Mouse (Mus musculus): ENCODE measurements around the gene Apoc1. TPM values are rescaled to one million over a fixed set of nuclear protein-coding genes. Genes with fewer than 3 reads are reported as not detected.

Gene Apoc1
- 7.3 TPM in 1 of 2 replicates, not detected in the other for total RNA-seq (2017)

DNA sequence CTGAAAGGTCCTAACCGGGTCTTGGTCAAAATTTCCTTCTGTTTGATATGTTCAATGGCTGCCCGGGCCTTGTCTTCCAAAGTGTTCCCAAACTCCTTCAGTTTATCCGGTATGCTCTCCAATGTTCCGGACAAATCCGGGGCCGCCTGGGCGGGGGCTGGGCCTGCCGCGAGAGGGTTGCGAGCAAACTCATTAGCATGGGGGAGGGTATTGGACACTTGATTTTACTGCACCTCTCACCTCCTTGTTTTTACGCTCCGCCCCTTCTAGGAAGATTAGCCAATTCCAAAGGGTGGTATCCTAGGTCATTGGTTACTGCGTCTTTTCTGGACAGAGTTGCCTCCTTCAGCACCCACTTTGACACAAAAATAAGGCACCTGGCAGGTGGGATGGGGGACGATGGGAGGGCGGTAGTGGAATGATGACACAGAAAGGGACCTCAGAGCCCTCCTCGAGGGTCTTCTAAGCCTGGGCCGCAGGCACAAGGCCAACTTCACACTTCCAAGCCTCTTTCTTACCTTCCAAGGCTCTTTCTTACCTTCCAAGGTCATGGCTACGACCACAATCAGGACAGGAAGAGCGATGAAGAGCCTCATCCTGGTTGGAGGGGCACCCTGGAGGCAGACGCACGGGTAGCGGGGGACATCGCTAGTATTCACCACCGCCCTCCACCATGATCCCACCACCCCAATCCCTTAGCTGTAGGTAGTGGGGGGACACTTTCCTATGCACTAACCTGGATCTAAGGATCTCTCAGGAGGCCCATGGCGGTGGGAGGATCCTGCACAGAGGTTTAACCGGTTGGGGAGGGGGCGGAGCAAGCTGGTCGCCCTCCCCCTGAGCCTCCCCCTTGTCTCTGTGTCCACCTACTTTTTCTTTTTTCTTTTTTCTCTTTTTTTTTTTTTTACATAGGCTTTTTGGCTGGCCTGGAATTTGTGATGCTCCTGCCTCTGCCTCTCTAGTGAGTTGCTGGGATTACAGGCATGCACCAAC, at the start of gene Apoc1:
Gene Apoc1, minus strand, starts transcription at position 788 of the 993 bp plus-strand sequence.
- ATAC-seq (replicated peaks; ENCODE audit: low read depth, poor library complexity, severe bottlenecking) = no peak

DNA sequence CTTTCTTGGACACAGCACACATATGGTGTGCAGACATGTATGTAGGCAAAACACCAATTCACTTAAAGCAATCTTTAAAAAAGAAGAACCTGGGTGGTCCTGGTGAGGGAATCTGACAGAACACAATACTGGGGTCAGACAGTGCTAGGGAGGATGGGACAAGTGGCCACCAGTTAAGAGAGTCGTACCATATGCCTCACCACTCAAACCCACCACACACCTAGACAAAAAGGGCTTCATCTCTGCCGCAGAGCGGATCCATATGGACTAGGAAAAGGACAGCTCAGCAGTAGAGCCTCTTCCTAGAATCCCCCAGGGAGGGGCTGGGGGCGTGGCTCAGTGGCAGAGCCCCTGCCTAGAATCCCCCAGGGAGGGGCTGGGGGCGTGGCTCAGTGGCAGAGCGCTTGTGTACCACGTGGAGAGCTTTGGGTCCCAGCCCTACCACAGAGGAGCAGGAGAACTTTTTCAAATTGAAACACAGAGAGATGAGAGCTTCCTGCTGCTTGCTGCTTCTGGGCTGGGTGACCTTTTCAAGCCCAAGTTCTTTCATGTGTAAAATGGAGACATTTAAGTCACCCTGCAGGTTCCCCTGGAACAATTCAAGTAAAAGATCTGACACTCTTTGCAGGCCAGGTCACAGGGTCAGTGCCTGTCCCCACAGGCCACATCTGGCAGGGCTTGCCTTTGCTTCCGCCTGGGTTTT, 49.0 kb upstream of the Apoc1 start:
- no peak for ATAC-seq (replicated peaks; ENCODE audit: low read depth, poor library complexity, severe bottlenecking)

DNA sequence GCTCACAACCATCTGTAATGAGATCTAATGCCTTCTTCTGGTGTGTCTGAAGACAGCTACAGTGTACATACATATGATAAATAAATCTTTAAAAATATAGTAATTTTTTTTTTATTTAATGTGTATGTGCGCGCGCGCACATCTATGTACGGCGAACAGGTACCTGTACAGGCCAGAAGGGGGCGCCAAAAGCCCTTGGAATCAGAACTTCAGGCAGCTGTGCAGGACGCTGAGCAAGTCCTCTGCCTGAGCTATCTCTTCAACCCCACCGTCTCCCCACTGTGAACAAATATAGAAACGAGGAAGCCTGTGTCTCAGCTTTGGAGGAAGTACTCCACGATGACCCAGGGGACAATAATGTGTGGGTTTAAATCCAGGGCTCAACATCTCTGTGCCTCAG, 47.8 kb upstream of the Apoc1 start:
- ATAC-seq (replicated peaks; ENCODE audit: low read depth, poor library complexity, severe bottlenecking) = no peak

DNA sequence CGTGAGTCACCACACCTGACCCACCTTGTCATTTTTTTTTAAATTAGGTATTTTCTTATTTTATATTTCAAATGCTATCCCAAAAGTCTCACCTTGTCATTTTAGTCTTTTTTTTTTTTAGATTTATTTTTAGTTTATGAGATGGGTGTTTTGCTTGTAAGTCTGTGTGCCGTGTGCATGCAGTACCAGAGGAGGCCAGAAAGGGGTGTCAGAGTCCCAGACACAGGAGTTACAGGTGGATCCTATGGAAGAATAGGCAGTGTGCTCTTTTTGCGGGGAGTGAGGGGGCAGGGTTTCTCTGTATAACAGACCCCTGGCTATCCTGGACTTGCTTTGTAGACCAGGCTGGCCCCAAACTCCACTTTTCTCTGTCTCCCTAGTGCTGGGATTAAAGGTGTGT, 46.3 kb upstream of the Apoc1 start:
- ATAC-seq (replicated peaks; ENCODE audit: low read depth, poor library complexity, severe bottlenecking) = no peak

GRCm38 (mm10) chr7:19736389-19737057, 44.1 kb upstream of the Apoc1 start:
- peak; percentile 94 for ATAC-seq (replicated peaks; ENCODE audit: low read depth, poor library complexity, severe bottlenecking)

GRCm38 (mm10) chr7:19734178-19734666, 41.8 kb upstream of the Apoc1 start:
- no peak for ATAC-seq (replicated peaks; ENCODE audit: low read depth, poor library complexity, severe bottlenecking)

DNA sequence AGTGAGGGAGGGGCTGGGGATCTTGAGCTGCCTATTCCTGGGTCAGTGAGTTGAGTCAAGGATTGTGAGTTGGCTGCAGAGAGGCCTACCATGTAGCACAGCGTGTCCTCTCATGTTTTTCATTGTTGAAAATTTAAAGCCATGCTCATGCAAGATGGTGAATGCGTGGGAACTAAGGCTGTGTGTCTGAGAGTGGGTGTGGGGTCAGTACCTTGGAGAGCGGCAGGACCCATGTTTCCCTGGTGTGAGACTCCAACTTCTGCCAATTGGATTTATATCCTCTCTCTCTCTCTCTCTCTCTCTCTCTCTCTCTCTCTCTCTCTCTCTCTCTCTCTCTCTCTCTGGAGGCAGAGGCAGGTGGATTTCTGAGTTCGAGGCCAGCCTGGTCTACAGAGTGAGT, 34.1 kb upstream of the Apoc1 start:
- no peak; the same call in 1 of the 2 replicates for ATAC-seq (replicated peaks; ENCODE audit: low read depth, poor library complexity, severe bottlenecking)

DNA sequence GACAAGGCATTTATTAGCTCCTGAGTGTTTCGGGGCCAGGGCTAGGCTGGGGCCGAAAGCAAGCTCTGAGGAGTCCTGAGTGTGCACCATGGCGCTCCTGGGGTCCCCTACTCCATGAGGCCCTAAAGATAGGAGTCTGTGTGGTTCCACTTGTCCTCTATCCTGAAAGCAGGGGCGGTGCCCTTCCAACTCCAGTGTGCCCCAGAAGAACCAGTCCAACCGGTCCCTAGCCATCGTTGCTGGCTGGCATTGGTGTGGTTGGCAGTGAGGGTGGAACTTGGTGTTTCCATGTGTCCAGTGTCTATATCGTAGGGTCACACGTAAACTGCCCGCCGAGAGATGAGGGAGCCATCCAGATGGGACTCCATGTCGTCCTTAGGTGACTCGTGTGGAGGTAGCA, 31.7 kb upstream of the Apoc1 start:
- no peak for ATAC-seq (replicated peaks; ENCODE audit: low read depth, poor library complexity, severe bottlenecking)

DNA sequence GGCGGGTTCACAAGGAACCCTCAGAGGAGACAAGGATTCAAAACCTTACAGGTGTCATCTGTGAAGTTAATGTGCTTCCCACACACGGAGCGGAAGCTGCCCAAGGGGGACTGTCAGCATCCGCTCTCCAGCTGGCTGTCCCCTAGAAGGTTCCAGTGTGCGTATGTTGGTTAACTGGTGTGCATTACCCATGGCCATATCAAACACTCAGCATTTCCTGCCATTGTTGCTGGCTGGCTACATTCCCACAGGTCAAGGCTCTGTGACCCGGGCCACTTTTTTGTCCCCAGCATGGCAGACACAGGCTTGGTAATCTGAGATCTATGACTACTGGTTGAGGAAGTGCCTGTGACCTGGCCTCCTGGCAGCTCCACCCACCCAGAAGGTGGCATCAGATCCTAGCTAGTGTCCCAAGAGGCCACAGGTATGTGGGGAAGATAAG, 30.3 kb upstream of the Apoc1 start:
- 0 out of 2 replicates have a peak, but pooled peaks have one; percentile 11 for ATAC-seq (replicated peaks; ENCODE audit: low read depth, poor library complexity, severe bottlenecking)

- no peak for ATAC-seq (replicated peaks; ENCODE audit: low read depth, poor library complexity, severe bottlenecking)
Observed at GRCm38 (mm10) chr7:19719200-19719599, 26.7 kb upstream of the Apoc1 start.

- no peak for ATAC-seq (replicated peaks; ENCODE audit: low read depth, poor library complexity, severe bottlenecking)
Observed at GRCm38 (mm10) chr7:19718297-19718952, 26.0 kb upstream of the Apoc1 start.

DNA sequence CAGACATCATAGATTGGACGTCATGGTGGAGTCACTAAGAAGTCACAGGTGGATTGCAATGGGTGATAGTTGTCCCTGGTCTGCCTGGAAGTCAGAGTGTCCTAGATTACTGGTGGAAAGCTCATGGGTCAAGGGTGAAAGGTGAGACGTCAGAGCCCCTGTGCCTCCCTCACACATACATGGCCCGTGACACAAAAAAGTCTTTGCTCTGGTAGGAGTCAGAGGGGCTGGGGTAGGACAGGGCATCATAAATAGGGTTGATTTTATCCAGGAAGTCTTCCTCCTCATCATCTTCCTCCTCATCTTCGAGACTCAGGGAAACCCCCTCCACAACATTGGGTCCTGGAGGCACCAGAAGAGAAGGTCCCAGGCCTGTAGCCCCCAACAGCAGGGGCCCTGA, 24.9 kb upstream of the Apoc1 start:
- ATAC-seq (replicated peaks; ENCODE audit: low read depth, poor library complexity, severe bottlenecking) = no peak

GRCm38 (mm10) chr7:19716822-19717221, 24.4 kb upstream of the Apoc1 start:
- ATAC-seq (replicated peaks; ENCODE audit: low read depth, poor library complexity, severe bottlenecking) = no peak

DNA sequence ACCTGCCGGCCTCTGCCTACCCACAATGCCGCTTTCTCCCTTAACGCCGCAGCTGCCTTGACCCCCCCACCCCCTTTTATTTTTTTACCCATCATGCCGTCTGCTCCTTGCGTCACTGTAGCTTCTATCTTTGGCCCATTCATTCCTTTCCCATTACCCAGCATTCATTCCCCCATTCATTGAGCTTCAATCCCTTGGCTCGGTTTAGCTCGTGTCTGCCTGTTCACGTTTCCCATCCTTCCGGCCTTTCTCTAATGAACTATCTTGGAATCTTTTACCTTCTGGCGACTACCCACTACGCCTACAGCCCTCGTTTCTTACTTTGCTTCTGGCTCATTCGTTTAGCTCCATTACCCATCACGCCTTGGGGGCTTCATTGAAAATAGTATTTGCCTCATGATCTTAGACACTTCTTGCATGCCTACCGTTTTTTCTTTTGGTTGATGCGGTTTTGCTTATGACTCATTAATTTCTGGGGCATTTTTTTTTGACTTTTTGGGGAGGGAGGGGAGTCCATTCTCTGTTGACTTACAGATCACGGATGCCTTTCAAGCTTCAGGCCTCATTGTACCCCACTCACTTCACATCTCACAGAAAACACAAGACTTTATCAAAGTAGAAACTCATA, 23.7 kb upstream of the Apoc1 start:
- no peak for ATAC-seq (replicated peaks; ENCODE audit: low read depth, poor library complexity, severe bottlenecking)

- ATAC-seq (replicated peaks; ENCODE audit: low read depth, poor library complexity, severe bottlenecking) = peak; percentile 89
Observed at GRCm38 (mm10) chr7:19715239-19716054, 23.0 kb upstream of the Apoc1 start, which contains the start of gene Tomm40. Tomm40 (minus strand) TSS chr7:19715438.

DNA sequence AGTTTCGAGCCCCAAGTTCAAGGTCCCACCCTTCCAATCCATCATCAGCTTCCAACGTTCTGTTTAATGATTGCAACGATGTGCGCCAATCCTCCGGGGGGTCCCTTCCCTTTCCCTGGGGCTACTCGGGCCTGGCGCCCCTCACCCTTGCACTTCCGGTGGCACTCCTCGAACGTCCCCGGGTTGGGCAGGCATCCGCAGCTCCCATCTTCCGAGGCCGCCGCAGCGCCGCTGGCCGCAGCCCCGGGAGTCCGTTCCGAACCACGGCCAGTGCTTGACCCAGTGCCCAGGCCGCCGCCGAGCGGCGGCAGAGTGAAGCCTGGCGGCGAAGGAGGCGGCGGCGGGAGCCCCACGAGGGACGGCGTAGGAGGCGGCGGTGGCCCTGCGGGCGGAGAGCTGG, 22.4 kb upstream of the Apoc1 start:
- ATAC-seq (replicated peaks; ENCODE audit: low read depth, poor library complexity, severe bottlenecking) = no peak

DNA sequence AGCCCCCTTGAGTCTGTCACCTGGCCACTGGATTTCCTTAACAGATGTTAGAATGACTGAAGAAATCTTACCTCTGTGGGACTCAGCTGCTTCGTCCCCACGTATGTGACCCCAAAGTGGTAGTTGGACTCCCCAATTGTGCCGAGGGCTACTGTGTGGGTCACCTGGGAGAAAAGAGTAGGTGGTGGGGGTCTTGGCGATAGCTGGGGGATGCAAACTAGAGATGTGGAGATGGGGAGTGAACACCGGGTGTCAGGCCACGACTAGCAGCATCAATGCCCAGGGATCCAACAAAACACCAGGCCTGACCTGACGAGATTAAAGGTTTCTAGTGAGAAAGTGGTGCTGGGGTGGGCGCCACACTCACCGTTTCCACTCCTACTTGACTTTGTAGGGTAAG, 21.1 kb upstream of the Apoc1 start:
- ATAC-seq (replicated peaks; ENCODE audit: low read depth, poor library complexity, severe bottlenecking) = no peak

DNA sequence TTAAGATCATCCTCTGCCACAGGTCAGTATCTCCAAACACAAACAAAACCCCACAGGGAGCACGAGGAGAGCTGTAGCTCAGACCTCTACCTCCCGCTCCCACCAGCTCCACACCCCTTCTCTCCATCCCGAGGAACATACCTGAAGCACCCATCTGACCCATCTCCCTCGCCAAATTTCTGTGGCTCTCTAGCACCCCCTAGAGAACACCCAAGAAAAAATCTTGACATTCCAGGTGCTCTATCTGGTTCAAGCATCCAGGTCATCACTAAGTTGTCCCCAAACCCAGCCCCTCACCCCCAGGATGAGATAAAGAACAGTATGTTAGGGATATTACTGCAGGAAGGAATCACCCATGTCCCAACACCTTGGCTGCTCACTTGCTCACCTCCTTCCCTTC, 20.7 kb upstream of the Apoc1 start:
- ATAC-seq (replicated peaks; ENCODE audit: low read depth, poor library complexity, severe bottlenecking) = no peak
